12 mouse cellular contexts compared by ENCODE assay signal in the genomic region with DNA sequence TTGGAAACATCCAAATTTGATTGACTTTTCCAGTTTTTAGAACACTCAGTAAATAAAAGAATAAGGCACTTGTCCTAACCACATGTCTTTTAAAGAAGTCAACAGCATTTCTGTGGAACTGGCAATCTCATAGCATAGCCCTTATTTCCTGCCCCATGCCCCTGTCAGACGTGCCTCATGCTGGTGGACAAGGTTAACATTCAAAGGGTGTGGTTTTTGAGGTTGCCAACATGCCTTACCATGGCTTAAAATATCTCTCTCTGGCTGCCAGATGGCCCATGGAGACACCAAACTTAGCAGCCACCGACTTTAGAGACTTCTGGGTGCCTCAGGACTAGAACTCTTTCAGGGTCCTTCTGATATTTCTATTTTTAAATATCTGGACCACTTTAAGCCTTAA. TPM values are rescaled to one million over a fixed set of nuclear protein-coding genes. Genes with fewer than 3 reads are reported as not detected.
DNase-seq lines count a peak whose midpoint lies in the region; ATAC-seq and TF ChIP-seq lines count a peak whose summit lies in the region.
"Had no signal": no experiment of that assay in that cellular context is flagged by ENCODE, and none has a peak within 500 bp of the region (broad histone marks: within the 10 kb centered on the region; RNA-seq: fewer than 3 reads in every experiment).

No protein-coding gene starts in this region.

- H3K36me3 ChIP-seq in heart, embryonic 12.5 days, result no peaks in the 10 kb centered on the region
- no peaks in the 10 kb centered on the region for H3K36me3 ChIP-seq in thymus, adult 2 months (ENCODE audit: control insufficient read depth, insufficient read depth, low read length)
- H3K36me3 ChIP-seq: heart, embryonic 13.5 days; intestine, embryonic 15.5 days; midbrain, embryonic 13.5 days had no signal

- no peak for TF ChIP-seq CTCF in thymus, adult 2 months (IDR thresholded peaks at IDR 0.05; ENCODE audit: borderline replicate concordance, control insufficient read depth, extremely low read depth, insufficient read depth, low read length, poor library complexity)

- DNase-seq in heart, adult 11 months, result peak; percentile 93
- peak; percentile 23 for DNase-seq in thymus, adult 2 months
- DNase-seq in thymus, adult 18-20 months, result no peak
- DNase-seq in induced T-regulatory cell, adult 2 months (ENCODE audit: low read depth), result peak; percentile 61
- peak; percentile 28 for DNase-seq in thymus, postnatal 25 days
- no peak for DNase-seq in adrenal gland, postnatal 14 days
- DNase-seq in ovary, postnatal 36 days (ENCODE audit: low spot score), result no peak
- DNase-seq: cerebellum, postnatal 36 days had no signal

- WGBS in heart, embryonic 12.5 days, result 28% methylated on average over 2 of the region's 2 CpGs
- 3% methylated on average over 2 of the region's 2 CpGs for WGBS in thymus, adult 2 months

- no peak for ATAC-seq in heart, embryonic 12.5 days (ENCODE audit: insufficient number of reproducible peaks, low FRiP score)
- ATAC-seq: intestine, embryonic 15.5 days; midbrain, embryonic 13.5 days had no signal

- TF ChIP-seq POLR2A in thymus, adult 2 months (IDR thresholded peaks at IDR 0.05; ENCODE audit: control insufficient read depth, extremely low read depth, insufficient read depth, low read length, poor library complexity), result no peak

- peaks cover 2% of the 10 kb centered on the region; the same call in 1 of the 2 replicates for H3K9me3 ChIP-seq in heart, embryonic 12.5 days (replicated peaks)
- H3K9me3 ChIP-seq: heart, embryonic 13.5 days; intestine, embryonic 15.5 days; midbrain, embryonic 13.5 days had no signal

- no peak overlapping the region for H3K4me2 ChIP-seq in heart, embryonic 12.5 days
- H3K4me2 ChIP-seq: heart, embryonic 13.5 days; intestine, embryonic 15.5 days; midbrain, embryonic 13.5 days had no signal

- H3K4me3 ChIP-seq in heart, embryonic 12.5 days, result no peak overlapping the region
- H3K4me3 ChIP-seq in thymus, adult 2 months (ENCODE audit: control insufficient read depth, insufficient read depth, low read length), result no peak overlapping the region
- H3K4me3 ChIP-seq: heart, embryonic 13.5 days; intestine, embryonic 15.5 days; midbrain, embryonic 13.5 days had no signal

- H3K4me1 ChIP-seq in heart, embryonic 12.5 days (replicated peaks), result peaks cover 3% of the 10 kb centered on the region; the same call in 1 of the 2 replicates
- peaks cover 3% of the 10 kb centered on the region for H3K4me1 ChIP-seq in thymus, adult 2 months (replicated peaks; ENCODE audit: control insufficient read depth, insufficient read depth, low read length)
- H3K4me1 ChIP-seq: intestine, embryonic 15.5 days; midbrain, embryonic 13.5 days had no signal

- no peak overlapping the region for H3K27ac ChIP-seq in heart, embryonic 12.5 days (ENCODE audit: poor library complexity, severe bottlenecking)
- no peak overlapping the region for H3K27ac ChIP-seq in thymus, adult 2 months (ENCODE audit: control insufficient read depth, insufficient read depth, low read length)
- H3K27ac ChIP-seq: heart, embryonic 13.5 days; intestine, embryonic 15.5 days; midbrain, embryonic 13.5 days had no signal

- no peaks in the 10 kb centered on the region for H3K27me3 ChIP-seq in heart, embryonic 12.5 days (replicated peaks)
- H3K27me3 ChIP-seq in thymus, adult 2 months (ENCODE audit: control insufficient read depth, insufficient read depth, low read length), result no peaks in the 10 kb centered on the region
- H3K27me3 ChIP-seq: heart, embryonic 13.5 days; intestine, embryonic 15.5 days; midbrain, embryonic 13.5 days had no signal

- H3K9ac ChIP-seq in heart, embryonic 12.5 days, result no peak overlapping the region
- H3K9ac ChIP-seq: heart, embryonic 13.5 days; intestine, embryonic 15.5 days; midbrain, embryonic 13.5 days had no signal

RNA-seq across cellular contexts. Expression of a gene that starts 14.0 kb away (rescaled TPM):
- 0.06 and 0.17 TPM in 2 replicates for polyA plus RNA-seq in heart, embryonic 12.5 days (2016; fragmentation: Nextera tagmentation; extraction: Ambion mirVana)
- polyA plus RNA-seq in thymus, adult 2 months (2012; rRNA removed), result 56.0 and 58.4 TPM in 2 replicates
- total RNA-seq in adrenal gland, postnatal 14 days (2021), result 0.52 and 4.2 TPM in 2 replicates

Comparison
In these comparisons a context has a peak if more than half of its experiments do, and no peak if none do; other contexts are left out.
1. DNase-seq: peak in heart, adult 11 months (single experiment), thymus, adult 2 months (single experiment), induced T-regulatory cell, adult 2 months (single experiment) and thymus, postnatal 25 days (single experiment); none in thymus, adult 18-20 months (0 of 2), adrenal gland, postnatal 14 days (single experiment) and ovary, postnatal 36 days (single experiment).
2. RNA of a gene that starts 14.0 kb away (polyA plus RNA-seq): 56.0 to 58.4 TPM in thymus, adult 2 months; 0.06 to 0.17 TPM in heart, embryonic 12.5 days; every median in the first group is over 10 times any median in the second.